Mouse (Mus musculus) myocyte (in vitro differentiated cells): ENCODE results near the gene Lman2.

Experiments used
- CEBPB ChIP-seq: IDR thresholded peaks from 2 replicates; pipeline ENCODE4 v1.6.1; 2011; ENCODE audit warnings: mild to moderate bottlenecking, moderate library complexity; ENCODE audit not compliant: poor library complexity, insufficient read depth, severe bottlenecking
- POLR2A ChIP-seq: IDR thresholded peaks from one replicate; pipeline ENCODE4 v1.6.1; 2011; ENCODE audit warnings: low read depth, mild to moderate bottlenecking, control low read depth, moderate library complexity; ENCODE audit not compliant: insufficient read length
- USF1 ChIP-seq: IDR thresholded peaks from one replicate; pipeline ENCODE4 v1.6.1; 2011; ENCODE audit warnings: low read depth, mild to moderate bottlenecking, control low read depth, moderate library complexity

DNA sequence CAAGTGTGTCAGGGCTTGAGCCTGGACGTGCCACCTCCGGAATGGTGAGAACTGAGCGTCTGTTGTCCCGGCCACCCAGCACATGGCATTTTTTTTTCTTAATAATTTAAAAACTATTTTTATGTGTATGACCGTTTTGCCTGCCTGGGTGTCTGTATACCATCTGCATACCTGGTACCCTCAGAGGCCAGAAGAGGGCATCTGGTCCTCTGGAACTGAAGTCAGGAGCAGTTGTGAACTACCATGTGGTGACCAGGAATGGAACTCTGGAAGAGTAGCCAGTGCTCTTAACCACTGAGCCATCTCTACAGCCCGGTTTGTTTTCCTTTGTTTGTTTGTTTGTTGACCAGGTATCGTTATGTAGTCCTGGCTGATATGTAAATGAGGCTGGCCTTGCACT, 5.8 kb upstream of the Lman2 start:
- no peak for TF ChIP-seq CEBPB
- TF ChIP-seq POLR2A: no peak
- no peak for TF ChIP-seq USF1
